Mouse (Mus musculus) midbrain, embryonic 16.5 days (tissue): ENCODE measurements around the gene Numbl. TPM values are rescaled to one million over a fixed set of nuclear protein-coding genes. Genes with fewer than 3 reads are reported as not detected.

Experiments used
- ATAC-seq: fragments of 200-750 bp; cut with Nextera tagmentation; 2 replicates; pipeline ENCODE4 v1.8.0; 2017; ENCODE audit warnings: moderate TSS enrichment
- H3K27ac ChIP-seq: fragments of 300-500 bp; sonication (generic); 2 replicates; pipeline ENCODE4 v1.5.1; 2014; ENCODE audit warnings: mild to moderate bottlenecking, low read length, mixed read lengths
- H3K27me3 ChIP-seq: fragments of 300-500 bp; sonication (generic); 2 replicates; pipeline ENCODE4 v1.6.1; 2014; ENCODE audit warnings: low read depth, low read length, mixed read lengths; ENCODE audit not compliant: control insufficient read depth, insufficient read depth
- H3K36me3 ChIP-seq: fragments of 300-500 bp; sonication (generic); 2 replicates; pipeline ENCODE4 v1.6.1; 2014; ENCODE audit warnings: mild to moderate bottlenecking, low read length, moderate library complexity, mixed read lengths; ENCODE audit not compliant: control insufficient read depth, insufficient read depth
- H3K4me1 ChIP-seq: fragments of 300-500 bp; sonication (generic); 2 replicates; pipeline ENCODE4 v1.6.1; 2014; ENCODE audit warnings: mild to moderate bottlenecking, low read length, mixed read lengths; ENCODE audit not compliant: control insufficient read depth, insufficient read depth
- H3K4me2 ChIP-seq: fragments of 300-500 bp; sonication (generic); 2 replicates; pipeline ENCODE4 v1.6.1; 2014; ENCODE audit warnings: mild to moderate bottlenecking, low read length, mixed read lengths
- H3K4me3 ChIP-seq: fragments of 300-500 bp; sonication (generic); 2 replicates; pipeline ENCODE4 v1.5.1; 2014; ENCODE audit warnings: low read depth, mild to moderate bottlenecking, low read length, moderate library complexity, mixed read lengths
- H3K9ac ChIP-seq: fragments of 300-500 bp; sonication (generic); 2 replicates; pipeline ENCODE4 v1.6.1; 2014; ENCODE audit warnings: low read depth, low read length, mixed read lengths
- H3K9me3 ChIP-seq: fragments of 300-500 bp; sonication (generic); replicated peaks from 2 replicates; pipeline ENCODE4 v1.6.1; 2014; ENCODE audit warnings: mild to moderate bottlenecking, low read length, mixed read lengths; ENCODE audit not compliant: control insufficient read depth, poor library complexity, severe bottlenecking
- WGBS: fragments of 180-500 bp; shearing (Covaris S2); extraction: QIAGEN DNeasy Blood & Tissue Kit; methylation state at CpG from one replicate; pipeline ENCODE4 v1.1.7; 2014; 5-methylcytosine and 5-hydroxymethylcytosine counted together
- polyA plus RNA-seq: library from polyadenylated mRNA; unstranded; fragments of >200 nt; fragmentation: Nextera tagmentation; extraction: Ambion mirVana; gene quantifications from 2 replicates; pipeline ENCODE4 v1.2.1, GENCODE M21; 2015

Numbl gene
- polyA plus RNA-seq, 1 experiment from 2014 or later, result 53.6 TPM

DNA sequence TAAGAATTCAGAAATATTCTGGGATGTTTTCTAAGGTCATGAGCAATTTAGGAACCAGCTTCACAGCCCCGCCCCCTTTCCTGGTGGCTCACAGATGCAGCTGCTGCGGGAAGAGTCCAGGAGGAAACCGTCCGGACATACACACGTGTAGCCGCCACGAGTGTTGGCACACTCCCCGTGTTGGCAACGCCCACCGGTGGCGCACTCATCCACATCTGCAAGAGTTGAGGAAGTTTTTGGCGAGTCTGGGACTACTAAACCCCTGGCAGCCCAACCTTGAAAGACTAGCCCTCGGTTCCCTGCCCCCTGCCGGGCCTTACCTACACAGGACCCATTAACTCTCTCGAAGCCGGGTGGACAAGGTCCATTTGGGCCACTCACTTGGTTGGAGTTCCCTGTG is 70.4 kb downstream of the Numbl start:
- Histone ChIP-seq H3K36me3 (no peaks in the 10 kb centered on the region), H3K4me2 (no peak overlapping the region), H3K4me1 (peaks cover 37% of the 10 kb centered on the region), H3K9me3 (no peaks in the 10 kb centered on the region; the same call in 1 of the 2 replicates), H3K4me3 (no peak overlapping the region), H3K27ac (no peak overlapping the region), H3K27me3 (peaks cover 84% of the 10 kb centered on the region), H3K9ac (no peak overlapping the region)
- 40% methylated on average over 16 of the region's 16 CpGs for WGBS
- no peak for ATAC-seq

DNA sequence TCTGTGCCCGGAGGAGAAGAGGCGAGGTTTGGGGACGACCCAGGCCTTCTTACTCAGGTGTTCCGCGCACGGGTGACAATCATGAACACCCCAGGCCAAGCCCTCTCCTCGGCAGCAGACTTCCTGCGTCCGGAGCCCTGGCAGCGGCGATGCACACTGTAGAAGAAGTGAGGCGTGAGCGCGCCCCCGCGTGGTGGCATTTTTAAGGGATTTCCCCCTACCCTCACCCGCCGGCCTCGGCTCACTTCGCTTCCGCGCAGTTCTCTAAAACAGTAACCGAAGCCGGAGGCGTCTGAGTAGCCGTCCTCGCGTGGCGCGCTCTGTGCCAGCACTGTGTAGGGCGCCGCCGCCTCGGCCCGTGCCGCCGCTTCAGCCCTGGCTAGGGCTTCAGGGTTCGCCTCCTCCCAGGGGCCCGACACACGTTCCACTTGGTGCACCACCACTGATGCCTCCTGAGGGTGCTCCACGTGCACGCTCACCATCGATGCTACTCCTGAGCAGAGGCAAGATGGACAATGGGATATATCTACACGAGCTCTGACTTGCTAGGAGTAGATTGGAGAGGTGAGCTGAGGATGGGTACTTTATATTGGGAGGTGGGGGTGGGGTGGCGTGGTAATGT is 71.2 kb downstream of the Numbl start:
- Histone ChIP-seq H3K4me1 (peaks cover 40% of the 10 kb centered on the region), H3K9me3 (no peaks in the 10 kb centered on the region; the same call in 1 of the 2 replicates), H3K27me3 (peaks cover 92% of the 10 kb centered on the region), H3K4me3 (peak overlapping the region; percentile 9; the same call in 1 of the 2 replicates), H3K9ac (no peak overlapping the region), H3K4me2 (peak overlapping the region; percentile 44), H3K36me3 (no peaks in the 10 kb centered on the region), H3K27ac (no peak overlapping the region)
- ATAC-seq, result peak; percentile 23
- WGBS, result 4% methylated on average over 45 of the region's 45 CpGs

DNA sequence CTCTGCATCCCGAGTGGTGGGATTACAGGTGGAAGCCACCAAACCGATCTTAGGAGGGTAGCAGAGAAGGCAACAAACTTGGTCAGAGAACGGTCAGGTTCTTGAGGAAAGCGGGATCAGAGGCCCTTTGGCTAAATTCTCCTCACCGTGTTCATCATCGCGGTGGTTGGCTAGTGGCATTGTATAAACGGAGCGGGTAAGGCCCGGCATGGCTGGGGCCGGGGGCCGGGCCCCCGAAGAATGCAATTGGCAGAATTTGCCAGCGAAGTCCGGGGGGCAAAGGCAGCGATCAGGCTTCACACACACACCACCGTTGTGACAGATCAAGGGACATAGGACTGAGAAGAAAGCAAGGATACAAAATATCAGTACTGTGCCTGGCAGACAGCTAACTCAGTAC is 71.7 kb downstream of the Numbl start:
- Histone ChIP-seq H3K36me3 (no peaks in the 10 kb centered on the region), H3K27me3 (peaks cover 94% of the 10 kb centered on the region), H3K4me3 (no peak overlapping the region), H3K9ac (no peak overlapping the region), H3K4me2 (no peak overlapping the region; the same call in 1 of the 2 replicates), H3K27ac (no peak overlapping the region), H3K4me1 (peaks cover 40% of the 10 kb centered on the region), H3K9me3 (no peaks in the 10 kb centered on the region; the same call in 1 of the 2 replicates)
- ATAC-seq, result no peak
- 19% methylated on average over 17 of the region's 17 CpGs for WGBS

DNA sequence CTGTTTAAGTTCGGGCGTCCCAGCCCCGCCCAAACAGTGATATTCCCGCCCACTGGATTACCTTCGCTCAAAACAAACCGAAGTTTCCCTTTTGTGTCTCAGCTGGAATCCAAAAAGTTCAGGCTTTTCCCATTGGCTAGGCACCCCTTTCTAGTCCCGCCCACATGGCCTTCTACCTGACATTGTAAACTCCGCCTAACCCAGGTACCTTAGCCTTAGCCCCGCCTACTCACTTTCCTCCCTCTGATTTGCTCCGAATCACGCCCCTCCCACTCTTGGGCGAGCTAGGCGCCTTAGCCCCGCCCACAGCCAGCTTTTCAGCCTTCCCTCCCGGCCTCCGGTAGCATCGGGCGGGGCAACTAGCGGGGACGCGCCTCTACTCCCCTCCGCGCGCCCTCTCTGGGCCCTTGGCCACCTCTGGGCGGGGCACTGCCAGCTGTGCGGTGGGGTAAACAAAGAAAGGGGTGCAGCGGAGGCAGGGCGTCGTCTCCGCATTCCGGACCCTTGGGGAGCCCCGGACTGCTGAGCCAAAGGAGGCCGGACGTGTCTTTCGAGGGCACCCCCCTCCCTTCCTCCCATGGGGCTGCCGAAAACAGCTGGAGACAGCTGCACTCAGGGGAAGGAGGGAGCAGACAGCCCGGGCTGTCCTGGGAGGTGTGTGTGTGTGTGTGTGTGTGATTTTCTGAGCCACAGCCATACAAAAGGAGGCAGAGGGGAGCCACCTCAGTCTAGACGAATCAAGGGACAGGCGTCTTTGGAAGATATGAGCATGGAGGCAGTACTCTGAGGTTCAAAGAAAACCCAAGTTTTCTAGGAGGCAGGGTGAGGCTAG is 72.7 kb downstream of the Numbl start:
- H3K4me3 ChIP-seq, result peak overlapping the region; percentile 35
- H3K36me3 ChIP-seq, result no peaks in the 10 kb centered on the region
- no peak for ATAC-seq
- peak overlapping the region; percentile 18; the same call in 1 of the 2 replicates for H3K9ac ChIP-seq
- H3K27ac ChIP-seq, result no peak overlapping the region
- H3K27me3 ChIP-seq, result peaks cover 93% of the 10 kb centered on the region
- H3K9me3 ChIP-seq, result no peaks in the 10 kb centered on the region; the same call in 1 of the 2 replicates
- WGBS, result under 1% methylated on average over 39 of the region's 39 CpGs
- H3K4me1 ChIP-seq, result peaks cover 35% of the 10 kb centered on the region
- peak overlapping the region; percentile 62 for H3K4me2 ChIP-seq

DNA sequence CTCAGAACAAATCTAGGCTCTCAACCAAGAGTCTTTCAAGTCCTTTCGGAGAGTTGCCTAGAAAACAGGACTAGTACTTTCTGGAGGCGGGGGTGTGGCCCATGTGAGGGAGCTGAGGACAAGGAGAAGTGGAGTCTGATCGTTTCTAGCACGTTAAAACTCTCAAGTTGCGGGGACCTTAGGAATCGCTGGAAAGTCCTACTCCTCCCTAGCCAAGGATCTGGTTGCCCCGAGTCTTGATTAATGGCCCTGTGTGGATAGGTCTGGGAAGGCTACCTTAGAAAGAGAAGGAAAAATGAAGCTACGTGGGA is 73.3 kb downstream of the Numbl start:
- H3K4me2 ChIP-seq, result no peak overlapping the region
- H3K27me3 ChIP-seq, result peaks cover 93% of the 10 kb centered on the region
- no peak overlapping the region for H3K4me3 ChIP-seq
- H3K27ac ChIP-seq, result no peak overlapping the region
- WGBS, result 6% methylated on average over 8 of the region's 8 CpGs
- ATAC-seq, result no peak
- H3K9ac ChIP-seq, result no peak overlapping the region
- no peaks in the 10 kb centered on the region for H3K36me3 ChIP-seq
- H3K4me1 ChIP-seq, result peaks cover 37% of the 10 kb centered on the region
- no peaks in the 10 kb centered on the region; the same call in 1 of the 2 replicates for H3K9me3 ChIP-seq

Other genes with a start within 250 kb of the Numbl start
- not detected in 2 replicates for gene Cyp2a12, start 229.4 kb upstream of the Numbl start, polyA plus RNA-seq
- 0.15 TPM in 1 of 2 replicates, not detected in the other for gene Cyp2f2, start 138.5 kb upstream of the Numbl start, polyA plus RNA-seq
- 0.21 and 0.25 TPM in 2 replicates for gene Cyp2t4, start 104.7 kb upstream of the Numbl start, polyA plus RNA-seq
- 91.5 and 95.7 TPM in 2 replicates for gene Egln2, start 91.6 kb upstream of the Numbl start, polyA plus RNA-seq
- 104 and 106 TPM in 2 replicates for gene Rab4b, start 79.5 kb upstream of the Numbl start, polyA plus RNA-seq
- 0.54 and 0.72 TPM in 2 replicates for gene Gm21983, start 77.3 kb upstream of the Numbl start, polyA plus RNA-seq
- gene Mia, start 77.3 kb upstream of the Numbl start, polyA plus RNA-seq, result 18.2 and 18.8 TPM in 2 replicates
- gene BC024978, start 62.7 kb upstream of the Numbl start, polyA plus RNA-seq, result 3.1 and 4.1 TPM in 2 replicates
- 192 and 197 TPM in 2 replicates for gene Snrpa, start 62.2 kb upstream of the Numbl start, polyA plus RNA-seq
- 6.0 and 7.0 TPM in 2 replicates for gene Itpkc, start 29.8 kb upstream of the Numbl start, polyA plus RNA-seq
- gene Coq8b, start 25.4 kb upstream of the Numbl start, polyA plus RNA-seq, result 21.1 and 23.7 TPM in 2 replicates
- 14.1 and 14.3 TPM in 2 replicates for gene Ltbp4, start 79.3 kb downstream of the Numbl start, polyA plus RNA-seq
- 47.4 and 55.1 TPM in 2 replicates for gene Shkbp1, start 97.6 kb downstream of the Numbl start, polyA plus RNA-seq
- not detected in 2 replicates for gene Gm20479, start 99.0 kb downstream of the Numbl start, polyA plus RNA-seq
- 3.1 and 4.4 TPM in 2 replicates for gene Sptbn4, start 189.3 kb downstream of the Numbl start, polyA plus RNA-seq
- 13.2 and 15.1 TPM in 2 replicates for gene Blvrb, start 189.5 kb downstream of the Numbl start, polyA plus RNA-seq
- gene Sertad3, start 215.3 kb downstream of the Numbl start, polyA plus RNA-seq, result 7.1 and 8.4 TPM in 2 replicates
- 7.0 and 9.2 TPM in 2 replicates for gene Sertad1, start 228.5 kb downstream of the Numbl start, polyA plus RNA-seq
- 1.5 TPM in 2 replicates for gene Prx, start 240.9 kb downstream of the Numbl start, polyA plus RNA-seq